Mouse (Mus musculus) forebrain, embryonic 14.5 days (tissue): ENCODE measurements around the gene Kirrel. TPM values are rescaled to one million over a fixed set of nuclear protein-coding genes. Genes with fewer than 3 reads are reported as not detected.

Experiments
- ATAC-seq: fragments of 200-750 bp; cut with Nextera tagmentation; 2 replicates; pipeline ENCODE4 v1.8.0; 2017; ENCODE audit warnings: mild to moderate bottlenecking, moderate library complexity
- DNase-seq: peaks from one replicate; pipeline ENCODE4 v3.0.0-alpha.2; 2015; ENCODE audit warnings: low spot score
- H3K27ac ChIP-seq: fragments of 300-500 bp; sonication (generic); 2 replicates; pipeline ENCODE4 v1.5.1; 2014; ENCODE audit warnings: low read depth, mild to moderate bottlenecking, control low read depth, low read length, moderate library complexity
- H3K27me3 ChIP-seq: fragments of 300-500 bp; sonication (generic); replicated peaks from 2 replicates; pipeline ENCODE4 v1.6.1; 2014; ENCODE audit warnings: low read length, control low read depth, mixed read lengths; ENCODE audit not compliant: control insufficient read depth, insufficient read depth
- H3K36me3 ChIP-seq: fragments of 300-500 bp; sonication (generic); 2 replicates; pipeline ENCODE4 v1.6.1; 2014; ENCODE audit warnings: low read length, control low read depth; ENCODE audit not compliant: control insufficient read depth, insufficient read depth
- H3K4me1 ChIP-seq: fragments of 300-500 bp; sonication (generic); 2 replicates; pipeline ENCODE4 v1.6.1; 2014; ENCODE audit warnings: antibody characterized with exemption, low read length, control low read depth; ENCODE audit not compliant: control insufficient read depth, insufficient read depth
- H3K4me2 ChIP-seq: fragments of 300-500 bp; sonication (generic); 2 replicates; pipeline ENCODE4 v1.6.1; 2014; ENCODE audit warnings: mild to moderate bottlenecking, control low read depth, low read length
- H3K4me3 ChIP-seq: fragments of 300-500 bp; sonication (generic); 2 replicates; pipeline ENCODE4 v1.5.1; 2014; ENCODE audit warnings: low read depth, low read length, control low read depth
- H3K9ac ChIP-seq: fragments of 300-500 bp; sonication (generic); 2 replicates; pipeline ENCODE4 v1.6.1; 2014; ENCODE audit warnings: mild to moderate bottlenecking, low read length, control low read depth, moderate library complexity
- H3K9me3 ChIP-seq: fragments of 300-500 bp; sonication (generic); replicated peaks from 2 replicates; pipeline ENCODE4 v1.6.1; 2016; ENCODE audit warnings: low read length, control low read depth, mixed read lengths; ENCODE audit not compliant: control insufficient read depth
- WGBS: fragments of 180-500 bp; shearing (Covaris S2); extraction: QIAGEN DNeasy Blood & Tissue Kit; methylation state at CpG from one replicate; pipeline ENCODE4 v1.1.7; 2014; 5-methylcytosine and 5-hydroxymethylcytosine counted together
- polyA plus RNA-seq: library from polyadenylated mRNA; unstranded; fragments of >200 nt; fragmentation: Nextera tagmentation; extraction: Ambion mirVana; gene quantifications from 2 replicates; pipeline ENCODE4 v1.2.1, GENCODE M21; 2014

Kirrel gene
- polyA plus RNA-seq, 1 experiment from 2014 or later, result 2.2 TPM

DNA sequence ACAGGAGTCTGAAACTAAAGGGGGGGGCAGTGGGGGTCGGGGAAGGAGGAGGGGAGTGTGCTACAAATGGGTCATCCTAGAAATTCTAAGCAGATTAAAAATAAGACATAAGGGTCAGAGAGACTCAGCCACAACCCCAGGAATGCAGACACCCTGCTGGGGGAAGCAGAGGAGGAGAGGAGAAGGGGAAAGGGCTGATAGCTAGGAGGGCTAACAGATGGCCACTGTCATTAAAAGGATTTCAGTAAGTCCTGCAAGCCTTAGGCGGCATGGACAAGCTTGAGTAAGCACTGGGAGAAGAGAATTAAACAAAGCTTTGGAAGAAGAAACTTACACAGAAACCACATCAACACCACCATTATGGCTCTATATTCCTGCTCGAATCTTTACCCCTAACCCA lies 62.3 kb downstream of the Kirrel start:
- DNase-seq (no peak), ATAC-seq (no peak)
- Histone ChIP-seq H3K36me3 (no peaks in the 10 kb centered on the region), H3K4me1 (no peaks in the 10 kb centered on the region), H3K4me3 (no peak overlapping the region), H3K27me3 (no peaks in the 10 kb centered on the region), H3K9ac (no peak overlapping the region), H3K27ac (no peak overlapping the region), H3K4me2 (no peak overlapping the region), H3K9me3 (no peaks in the 10 kb centered on the region)
- WGBS, result 52% methylated on average over 3 of the region's 3 CpGs

DNA sequence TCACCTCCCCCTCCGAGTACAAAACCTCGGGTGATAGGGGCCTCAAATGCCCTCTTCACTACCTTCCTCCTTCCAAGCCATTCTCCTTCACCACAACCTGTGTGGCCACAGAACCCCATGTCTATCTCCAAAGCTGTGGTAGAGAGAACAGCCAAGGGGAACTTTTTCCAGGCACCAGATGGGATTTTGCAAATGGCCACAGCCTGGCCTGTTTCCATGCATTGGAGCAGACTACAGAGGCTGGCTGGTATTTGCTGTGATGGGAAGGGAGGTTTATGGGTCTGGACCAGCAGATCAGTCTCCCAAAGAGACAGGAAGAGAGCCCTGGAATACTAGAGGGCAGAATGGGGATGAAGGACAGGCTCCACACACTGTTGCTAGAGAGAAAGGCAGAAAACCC lies 69.7 kb downstream of the Kirrel start:
- Histone ChIP-seq H3K4me1 (peaks cover 17% of the 10 kb centered on the region), H3K4me2 (no peak overlapping the region), H3K27ac (no peak overlapping the region), H3K9me3 (no peaks in the 10 kb centered on the region), H3K27me3 (no peaks in the 10 kb centered on the region), H3K9ac (no peak overlapping the region), H3K4me3 (no peak overlapping the region), H3K36me3 (no peaks in the 10 kb centered on the region)
- 72% methylated on average over 2 of the region's 2 CpGs for WGBS
- ATAC-seq, result no peak
- DNase-seq, result no peak

DNA sequence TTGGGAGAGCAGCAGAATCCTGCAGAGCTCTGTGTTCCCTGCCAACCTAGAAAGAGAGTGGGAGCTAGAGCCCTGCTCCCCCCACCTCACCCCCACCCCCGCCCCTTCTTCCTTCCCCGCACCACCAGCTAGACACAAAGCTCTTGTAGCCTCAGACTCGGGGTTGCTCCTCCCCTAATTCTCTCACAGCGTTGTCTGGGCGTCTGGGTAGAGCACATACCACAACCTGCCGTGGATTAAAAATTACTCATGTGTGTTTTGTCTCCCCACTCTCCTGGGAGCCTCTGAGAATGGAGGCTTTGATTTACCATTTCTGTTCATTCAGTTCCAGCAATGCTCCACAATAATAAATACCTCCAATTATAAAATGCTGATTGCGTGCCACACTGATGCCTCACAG lies 72.2 kb downstream of the Kirrel start:
- DNase-seq, result peak; percentile 46
- H3K9me3 ChIP-seq, result no peaks in the 10 kb centered on the region
- H3K9ac ChIP-seq, result peak overlapping the region; percentile 21; the same call in 1 of the 2 replicates
- H3K27me3 ChIP-seq, result no peaks in the 10 kb centered on the region
- no peak overlapping the region for H3K4me2 ChIP-seq
- peak overlapping the region; percentile 64; the same call in 1 of the 2 replicates for H3K27ac ChIP-seq
- 16% methylated on average over 7 of the region's 7 CpGs for WGBS
- peak; percentile 24; the same call in 1 of the 2 replicates for ATAC-seq
- H3K36me3 ChIP-seq, result no peaks in the 10 kb centered on the region
- no peak overlapping the region for H3K4me3 ChIP-seq
- H3K4me1 ChIP-seq, result peaks cover 29% of the 10 kb centered on the region

DNA sequence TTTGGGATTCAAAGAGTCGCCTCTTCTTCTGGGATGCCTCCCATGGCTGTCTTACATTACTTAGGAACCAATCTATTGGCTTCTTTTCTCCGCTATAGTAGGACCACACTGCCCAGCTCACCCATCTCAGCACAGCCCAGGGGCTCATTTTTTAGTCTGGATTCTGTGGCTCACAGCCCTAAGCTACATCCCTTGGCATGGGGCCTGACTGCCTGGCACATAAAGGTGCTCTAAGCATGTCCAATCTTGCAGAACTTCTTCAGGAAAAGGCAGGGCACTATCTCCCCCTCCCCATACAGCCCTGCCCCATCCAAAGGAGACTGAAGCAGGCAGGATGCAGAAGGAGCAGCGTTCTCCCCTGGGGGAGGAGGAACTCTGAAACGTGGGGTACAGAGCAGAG lies 73.6 kb downstream of the Kirrel start:
- DNase-seq, result no peak
- Histone ChIP-seq H3K9me3 (no peaks in the 10 kb centered on the region), H3K27me3 (no peaks in the 10 kb centered on the region), H3K27ac (no peak overlapping the region), H3K36me3 (no peaks in the 10 kb centered on the region), H3K9ac (no peak overlapping the region), H3K4me2 (no peak overlapping the region), H3K4me3 (no peak overlapping the region), H3K4me1 (peaks cover 29% of the 10 kb centered on the region)
- 91% methylated on average over 4 of the region's 4 CpGs for WGBS
- ATAC-seq, result no peak

DNA sequence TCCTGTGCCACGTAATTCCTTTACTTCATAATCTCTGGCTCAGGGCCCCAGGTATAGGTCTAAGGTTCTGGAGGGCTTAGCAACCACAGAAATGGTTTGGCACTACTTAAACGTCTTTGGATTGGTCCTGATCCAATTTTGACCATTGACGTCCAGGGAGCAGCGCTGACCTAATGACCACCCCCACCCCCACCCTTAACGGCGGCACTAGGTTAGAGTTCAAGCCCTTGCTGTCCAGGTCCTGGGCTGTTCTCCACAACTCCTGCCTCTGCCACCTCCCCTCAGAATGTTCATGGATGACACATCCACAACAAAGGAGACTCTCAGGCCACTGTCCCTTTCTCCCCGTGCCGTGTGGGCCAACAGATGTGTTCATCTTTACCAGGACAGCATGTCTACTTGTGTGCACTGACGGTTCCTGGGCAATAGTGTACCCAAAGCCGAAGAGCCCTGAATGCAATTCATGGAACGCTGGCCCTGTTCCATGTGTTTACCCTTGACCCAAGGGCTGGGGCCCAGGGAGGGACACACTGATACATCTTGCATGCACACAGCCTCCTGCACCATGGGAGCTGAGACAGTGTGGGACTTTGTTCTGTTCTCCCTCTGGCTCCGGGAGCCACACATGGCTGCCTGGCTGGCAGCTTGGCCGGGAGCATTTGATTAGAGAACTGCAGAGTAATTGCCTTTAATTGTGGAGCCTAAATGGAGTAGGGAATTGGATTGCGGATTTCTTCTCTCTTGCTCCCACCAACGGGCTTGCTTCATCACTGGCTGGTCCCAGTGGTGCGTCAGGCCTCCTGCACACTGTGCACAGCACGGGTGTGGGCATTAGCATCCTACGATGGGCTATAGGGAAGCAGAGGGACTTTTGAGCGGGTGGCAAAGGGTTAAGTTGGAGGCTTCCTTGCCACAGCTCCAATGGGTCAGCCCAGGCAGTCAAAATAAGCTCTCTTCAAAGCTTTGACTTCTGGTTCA lies 76.3 kb downstream of the Kirrel start:
- ATAC-seq (peak; percentile 84), DNase-seq (peak; percentile 82)
- Histone ChIP-seq H3K4me3 (no peak overlapping the region), H3K9ac (no peak overlapping the region), H3K36me3 (no peaks in the 10 kb centered on the region), H3K4me1 (peaks cover 29% of the 10 kb centered on the region), H3K27ac (peak overlapping the region; percentile 67), H3K4me2 (no peak overlapping the region), H3K9me3 (no peaks in the 10 kb centered on the region), H3K27me3 (no peaks in the 10 kb centered on the region)
- 51% methylated on average over 19 of the region's 19 CpGs for WGBS

DNA sequence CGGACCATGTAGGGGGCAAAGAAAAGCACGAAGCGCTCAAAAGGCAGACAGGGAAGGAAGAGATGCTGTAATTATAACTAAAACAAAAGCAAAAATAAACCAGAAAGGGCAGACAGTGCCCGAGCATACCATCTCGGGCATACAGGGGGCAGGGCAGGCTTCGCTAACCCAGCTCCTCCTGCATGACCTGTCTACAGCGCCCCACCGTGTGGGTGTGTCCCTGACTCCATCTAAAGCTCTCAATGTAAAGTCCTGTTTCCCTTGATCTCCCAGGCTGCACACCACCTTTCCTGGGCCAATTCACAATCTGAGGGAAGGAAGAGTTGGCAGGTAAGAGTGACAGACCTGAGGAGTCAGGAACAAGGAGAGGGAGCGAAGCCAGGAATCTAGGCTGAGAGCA lies 77.3 kb downstream of the Kirrel start:
- no peak for DNase-seq
- WGBS, result 89% methylated on average over 9 of the region's 9 CpGs
- no peaks in the 10 kb centered on the region for H3K27me3 ChIP-seq
- ATAC-seq, result no peak
- H3K27ac ChIP-seq, result no peak overlapping the region
- H3K9me3 ChIP-seq, result no peaks in the 10 kb centered on the region
- peaks cover 20% of the 10 kb centered on the region for H3K4me1 ChIP-seq
- no peak overlapping the region for H3K4me3 ChIP-seq
- no peak overlapping the region for H3K4me2 ChIP-seq
- H3K9ac ChIP-seq, result no peak overlapping the region
- no peaks in the 10 kb centered on the region for H3K36me3 ChIP-seq

DNA sequence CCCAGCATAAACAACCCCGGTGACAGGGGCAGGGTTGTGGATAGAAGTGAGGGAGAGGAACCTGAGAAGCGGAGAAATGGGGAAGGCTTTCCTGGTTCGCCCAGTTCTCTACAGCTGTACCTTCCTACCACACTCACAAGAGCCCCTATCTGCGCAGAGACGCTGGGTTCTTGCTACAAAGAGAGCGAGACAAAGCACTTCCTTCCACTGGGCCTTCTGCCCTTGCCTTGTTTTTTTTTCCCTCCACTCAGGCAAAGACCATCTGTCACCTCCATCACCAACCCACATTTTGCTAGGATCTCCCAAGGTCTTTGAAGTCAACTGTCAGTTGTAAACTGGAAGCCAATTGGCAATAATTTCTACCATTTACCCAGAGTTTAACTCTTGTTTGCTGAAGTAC lies 80.8 kb downstream of the Kirrel start:
- Histone ChIP-seq H3K27me3 (no peaks in the 10 kb centered on the region), H3K9me3 (no peaks in the 10 kb centered on the region), H3K4me3 (no peak overlapping the region), H3K4me2 (no peak overlapping the region), H3K36me3 (no peaks in the 10 kb centered on the region), H3K27ac (no peak overlapping the region), H3K4me1 (peaks cover 10% of the 10 kb centered on the region), H3K9ac (no peak overlapping the region)
- no peak for DNase-seq
- WGBS, result 86% methylated on average over 6 of the region's 6 CpGs
- ATAC-seq, result no peak

DNA sequence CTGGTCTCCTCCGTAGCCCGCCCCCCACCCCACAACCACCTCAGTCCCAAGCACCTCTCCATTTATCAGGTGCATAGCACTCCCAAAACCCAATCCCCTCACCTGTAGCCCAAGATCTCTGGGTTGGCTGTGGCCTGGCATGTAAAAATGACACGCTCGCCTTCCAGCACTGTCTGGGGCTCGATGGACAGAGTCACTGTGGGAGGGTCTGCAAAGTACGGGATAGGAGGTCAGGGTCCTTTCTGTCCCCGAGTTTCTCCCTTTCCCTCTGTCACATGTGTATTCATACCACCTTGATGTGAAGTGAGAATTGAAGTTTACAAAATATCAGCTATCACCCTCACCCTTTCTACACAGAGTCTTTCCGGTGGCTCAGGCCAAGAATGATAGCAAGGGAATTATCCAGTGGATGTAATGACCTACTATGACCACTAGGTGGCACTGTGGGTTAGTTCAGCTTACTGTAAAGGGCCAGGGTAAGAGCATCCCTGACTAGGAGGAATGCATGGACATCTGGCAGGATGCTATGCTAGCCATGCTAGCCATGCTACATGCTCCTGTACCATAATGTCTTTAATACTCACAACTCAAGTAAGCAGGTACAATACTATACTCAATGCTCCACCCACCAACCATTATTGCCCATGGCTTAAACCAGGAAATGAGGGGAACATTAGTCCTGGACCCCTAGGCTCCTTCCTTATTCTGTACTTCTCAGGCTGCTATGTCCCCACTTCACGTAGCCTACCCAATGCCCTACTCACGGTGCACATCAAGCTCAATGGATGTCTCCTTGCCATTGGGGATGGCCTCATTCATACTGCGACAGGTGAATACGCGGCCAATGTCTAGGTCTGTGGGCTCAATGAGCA lies 84.6 kb downstream of the Kirrel start:
- WGBS, result 77% methylated on average over 13 of the region's 13 CpGs
- H3K4me2 ChIP-seq, result no peak overlapping the region
- DNase-seq (peak; percentile 89), ATAC-seq (peak; percentile 89)
- H3K4me3 ChIP-seq, result no peak overlapping the region
- H3K27ac ChIP-seq, result no peak overlapping the region
- peaks cover 12% of the 10 kb centered on the region for H3K36me3 ChIP-seq
- no peaks in the 10 kb centered on the region for H3K27me3 ChIP-seq
- H3K4me1 ChIP-seq, result no peaks in the 10 kb centered on the region
- H3K9ac ChIP-seq, result no peak overlapping the region
- H3K9me3 ChIP-seq, result no peaks in the 10 kb centered on the region
